Mouse (Mus musculus) effector memory CD4-positive, alpha-beta T cell, adult 5 months (primary cell): Measurements from ENCODE around the gene Ctsf. TPM values are rescaled to one million over a fixed set of nuclear protein-coding genes. Genes with fewer than 3 reads are reported as not detected.

Experiments
- polyA plus RNA-seq: library from polyadenylated mRNA; unstranded; fragments of 100-300 nt; shearing (Covaris generic); gene quantifications from one replicate; pipeline ENCODE4 v1.2.1, GENCODE M21; 2017

The Ctsf gene
- polyA plus RNA-seq: 8.5 TPM

DNA sequence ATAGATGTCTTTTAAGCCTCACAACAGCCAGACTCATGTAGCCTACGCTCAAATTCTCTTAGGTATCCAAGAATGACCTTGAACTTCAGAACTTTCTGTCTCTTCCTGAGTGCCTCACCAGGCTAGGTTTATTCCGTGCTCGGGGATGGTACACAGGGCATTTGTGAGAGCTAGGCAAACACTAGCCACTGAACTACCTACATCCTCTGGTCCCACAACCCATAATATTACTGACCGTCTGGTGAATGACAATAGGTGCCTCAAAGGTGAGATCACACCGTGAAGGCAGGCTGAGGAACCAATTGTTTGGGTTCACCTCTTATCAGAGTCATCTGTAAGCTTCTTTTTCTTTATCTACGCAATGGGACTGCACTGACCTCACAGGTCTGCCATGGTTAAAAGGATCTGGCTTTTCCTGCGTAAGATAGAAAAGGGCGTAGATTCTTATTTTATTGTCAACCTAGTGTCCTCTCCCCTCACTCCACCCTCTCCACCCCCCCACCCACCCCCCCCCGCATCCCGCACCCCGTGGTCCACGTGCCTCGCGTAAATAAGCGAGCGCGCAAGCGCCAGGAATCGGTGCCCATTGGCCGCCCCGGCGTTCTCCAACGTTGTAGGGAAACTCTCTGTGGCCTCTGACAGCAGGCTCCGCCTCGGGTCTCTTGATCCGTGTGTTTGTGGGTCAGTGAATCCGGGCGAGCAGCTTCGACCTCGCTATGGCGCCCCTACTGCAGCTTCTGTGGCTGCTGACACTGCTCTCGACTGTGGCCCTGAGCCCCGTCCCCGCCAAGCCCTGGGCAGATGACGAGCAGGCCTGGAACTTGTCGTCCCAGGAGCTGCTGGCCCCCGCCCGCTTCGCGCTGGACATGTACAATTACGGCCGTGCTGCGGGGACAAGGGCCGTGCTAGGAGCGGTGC lies at the start of gene Ctsf:
Gene Ctsf, plus strand, starts transcription at position 579 of the 918 bp plus-strand sequence.

DNA sequence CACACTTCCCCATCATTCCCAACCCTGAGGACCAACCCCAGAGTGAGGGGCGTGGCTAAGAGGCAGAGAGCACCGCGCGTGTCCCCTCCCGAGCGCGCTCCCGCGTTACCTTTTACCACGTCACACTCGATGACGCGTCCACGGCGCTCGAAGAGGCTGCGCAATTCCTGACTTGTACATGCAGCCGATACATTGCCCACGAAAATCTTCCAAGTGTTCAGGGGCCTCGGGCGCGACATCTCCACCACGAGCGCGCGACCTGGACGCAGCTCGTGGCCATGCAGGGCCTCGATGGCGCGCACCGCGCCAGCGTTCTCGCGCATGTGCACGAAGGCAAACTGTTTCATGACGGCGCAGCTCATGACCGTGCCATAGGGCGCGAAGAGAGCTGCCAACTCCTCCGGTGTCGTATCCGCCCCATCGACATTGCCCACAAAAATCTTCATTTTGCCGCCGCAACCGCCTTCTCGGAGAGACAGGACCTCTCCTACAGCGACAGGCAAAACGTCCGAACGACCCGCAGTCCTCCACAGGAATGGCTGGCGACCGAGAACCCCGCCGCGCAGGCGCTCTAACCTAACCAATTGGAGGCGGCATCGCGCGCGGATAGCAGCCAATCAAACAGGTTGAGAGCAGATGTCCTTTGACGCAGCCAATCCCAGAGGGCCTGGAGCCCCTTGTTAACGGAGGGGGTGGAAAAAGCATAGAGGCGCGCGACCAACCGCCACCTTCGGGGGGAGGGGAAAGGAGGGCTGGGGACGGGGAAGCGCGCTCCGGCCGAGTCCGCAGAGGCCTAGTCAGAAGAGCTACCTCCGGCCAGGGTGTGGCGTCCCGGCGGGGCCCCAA lies 43.6 kb upstream of the Ctsf start, which contains the start of the genes Gm21992 and Rbm14:
Gene Gm21992, minus strand, starts transcription at position 550 of the 846 bp plus-strand sequence.
Gene Rbm14, minus strand, starts transcription at position 572 of the 846 bp plus-strand sequence.

DNA sequence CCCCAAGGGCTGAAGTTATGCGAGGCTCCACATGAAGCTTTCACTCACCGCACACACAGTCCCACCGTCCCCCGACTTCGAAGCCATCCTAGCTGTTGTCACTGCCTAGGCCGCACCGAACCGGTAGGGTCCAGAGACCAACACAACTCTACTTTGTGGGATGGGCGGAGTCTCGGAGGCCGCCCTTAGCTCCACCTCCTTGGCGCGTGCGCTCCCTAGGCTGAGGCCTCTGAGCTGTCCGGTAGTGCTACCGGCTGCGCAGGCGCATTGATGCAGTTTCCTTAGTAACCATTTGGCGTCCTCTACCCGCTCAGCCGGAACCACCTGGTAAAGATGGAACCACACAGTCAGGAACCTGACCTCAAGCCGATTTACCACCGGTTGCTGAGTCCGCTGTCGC lies 15.8 kb upstream of the Ctsf start, which contains the start of the genes Ccs and Ccdc87:
Gene Ccs, minus strand, starts transcription at position 184 of the 400 bp plus-strand sequence.
Gene Ccdc87, plus strand, starts transcription at position 218 of the 400 bp plus-strand sequence.

DNA sequence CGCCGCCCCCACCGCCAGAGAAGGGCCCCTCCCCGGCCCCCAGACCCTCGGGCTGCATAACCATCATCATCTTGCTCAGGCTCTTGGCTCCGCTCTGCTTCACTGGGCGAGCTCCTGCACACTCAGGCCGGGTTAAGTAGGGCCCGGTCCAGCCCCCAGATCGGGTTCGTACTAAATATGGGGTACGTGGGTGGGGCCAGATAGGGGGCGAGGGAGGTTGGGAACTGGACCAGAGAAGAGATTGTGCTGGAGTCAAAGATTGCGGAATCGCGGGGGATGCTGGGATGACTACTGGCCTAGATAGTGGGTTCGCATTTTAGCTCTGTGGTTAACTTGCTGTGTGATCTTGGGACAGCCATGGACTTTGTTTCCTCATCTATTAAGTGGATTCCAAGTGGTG lies 22.9 kb downstream of the Ctsf start, which contains the start of gene Actn3:
Gene Actn3, minus strand, starts transcription at position 125 of the 400 bp plus-strand sequence.

DNA sequence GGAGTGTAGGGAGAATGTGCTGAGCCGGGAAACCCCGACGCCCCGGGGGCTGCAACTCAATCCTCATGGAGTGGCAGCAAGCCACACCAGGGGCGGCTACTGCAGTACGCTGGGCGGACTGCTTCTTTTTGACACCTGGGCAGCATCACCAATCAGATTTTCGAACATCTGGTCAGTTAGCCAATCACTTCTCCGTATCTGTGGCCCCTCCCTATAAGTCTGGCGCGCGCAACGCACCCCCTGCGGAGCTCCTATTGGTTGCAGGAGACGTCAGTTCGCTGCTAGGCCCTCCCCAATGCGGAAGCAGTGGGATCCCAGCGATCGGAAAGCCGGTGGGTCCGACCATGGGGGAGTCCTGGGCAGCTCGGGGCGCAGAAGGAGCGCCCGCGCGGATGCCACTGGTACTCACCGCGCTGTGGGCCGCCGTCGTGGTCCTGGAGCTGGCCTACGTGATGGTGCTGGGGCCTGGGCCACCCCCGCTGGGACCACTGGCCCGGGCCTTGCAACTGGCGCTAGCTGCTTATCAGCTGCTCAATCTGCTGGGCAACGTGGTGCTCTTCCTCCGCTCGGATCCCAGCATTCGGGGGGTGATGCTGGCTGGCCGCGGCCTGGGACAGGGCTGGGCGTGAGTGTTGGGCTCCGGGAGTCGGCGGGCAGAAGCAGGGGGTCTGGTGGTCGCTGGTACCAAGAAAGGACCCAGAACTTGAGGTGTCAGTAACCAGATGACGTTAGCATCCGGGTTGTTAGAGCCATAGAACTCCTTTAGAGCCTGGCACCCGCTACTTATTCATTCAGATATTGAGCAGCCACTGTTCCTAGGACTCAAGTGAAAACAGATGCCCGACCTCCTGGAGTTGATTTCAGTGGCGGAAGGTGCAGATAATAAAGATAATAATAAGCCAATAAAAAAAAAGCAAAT lies 23.7 kb downstream of the Ctsf start, which contains the start of gene Zdhhc24:
Gene Zdhhc24, plus strand, starts transcription at position 264 of the 919 bp plus-strand sequence.

DNA sequence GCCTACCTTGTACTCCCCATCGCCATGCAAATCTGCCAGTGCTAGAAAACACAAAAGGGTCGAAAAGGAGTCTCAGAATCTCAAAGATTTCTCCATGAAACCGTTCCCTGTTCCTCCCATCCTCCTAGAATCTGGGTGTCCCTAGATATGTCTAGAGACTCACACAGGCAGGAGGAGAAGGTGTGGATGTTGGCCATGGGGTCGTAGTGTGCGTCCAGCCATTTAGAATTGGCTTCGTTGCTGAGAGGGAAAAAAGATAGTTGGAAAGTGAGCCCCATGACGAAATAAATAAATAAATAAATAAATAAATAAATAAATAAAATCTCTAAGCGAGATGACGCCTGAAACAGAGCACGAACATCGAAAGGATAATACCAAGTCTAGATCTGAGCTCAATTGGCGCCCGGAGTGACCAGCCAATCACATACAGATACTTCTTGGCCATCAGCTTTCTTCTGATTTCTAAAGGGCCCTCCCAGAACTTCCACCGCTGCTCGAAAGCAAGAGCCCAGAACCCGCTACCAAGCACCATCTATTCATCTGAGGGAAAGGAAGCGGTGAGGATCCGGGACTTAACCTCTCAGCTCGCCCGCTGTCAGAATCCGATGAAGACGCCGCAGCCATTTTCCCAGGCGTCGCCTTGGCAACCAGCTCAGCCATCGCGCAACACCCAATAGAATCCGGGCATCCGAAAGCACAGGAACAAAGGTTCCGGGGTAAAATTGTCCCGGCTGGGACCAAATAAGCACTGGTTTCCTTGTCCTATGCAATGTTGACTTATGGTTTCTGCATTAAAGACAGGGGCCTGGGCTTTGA lies 51.3 kb downstream of the Ctsf start, which contains the start of gene Bbs1:
Gene Bbs1, minus strand, starts transcription at position 650 of the 816 bp plus-strand sequence.

Other genes starting within 250 kb of the Ctsf start
- 0.76 TPM for gene Lrfn4, start 239.5 kb upstream of the Ctsf start, polyA plus RNA-seq
- gene Rce1, start 229.5 kb upstream of the Ctsf start, polyA plus RNA-seq: 74.6 TPM
- 0.17 TPM for gene Gm960, start 156.5 kb upstream of the Ctsf start, polyA plus RNA-seq
- gene Sptbn2, start 144.0 kb upstream of the Ctsf start, polyA plus RNA-seq: 0.34 TPM
- gene Rbm4b, start 98.6 kb upstream of the Ctsf start, polyA plus RNA-seq: 58.9 TPM
- gene Rbm4, start 61.2 kb upstream of the Ctsf start, polyA plus RNA-seq: 44.4 TPM
- gene Gm21992, start 43.5 kb upstream of the Ctsf start, polyA plus RNA-seq: 19.3 TPM
- gene Rbm14, start 43.5 kb upstream of the Ctsf start, polyA plus RNA-seq: 78.0 TPM
- 30.5 TPM for gene Ccs, start 15.8 kb upstream of the Ctsf start, polyA plus RNA-seq
- 0.11 TPM for gene Ccdc87, start 15.8 kb upstream of the Ctsf start, polyA plus RNA-seq
- not detected for gene Actn3, start 22.8 kb downstream of the Ctsf start, polyA plus RNA-seq
- 3.8 TPM for gene Zdhhc24, start 23.5 kb downstream of the Ctsf start, polyA plus RNA-seq
- 0.37 TPM for gene Bbs1, start 51.5 kb downstream of the Ctsf start, polyA plus RNA-seq
- 59.5 TPM for gene Dpp3, start 73.2 kb downstream of the Ctsf start, polyA plus RNA-seq
- 1.1 TPM for gene Peli3, start 88.0 kb downstream of the Ctsf start, polyA plus RNA-seq
- gene Mrpl11, start 107.0 kb downstream of the Ctsf start, polyA plus RNA-seq: 37.5 TPM
- not detected for gene Npas4, start 135.2 kb downstream of the Ctsf start, polyA plus RNA-seq
- gene Slc29a2, start 168.7 kb downstream of the Ctsf start, polyA plus RNA-seq: 2.2 TPM
- 3.6 TPM for gene B4gat1, start 183.7 kb downstream of the Ctsf start, polyA plus RNA-seq
- 2.4 TPM for gene AC124502.3, start 183.8 kb downstream of the Ctsf start, polyA plus RNA-seq
- 84.9 TPM for gene Brms1, start 186.2 kb downstream of the Ctsf start, polyA plus RNA-seq
- gene Rin1, start 195.4 kb downstream of the Ctsf start, polyA plus RNA-seq: 0.35 TPM
- gene Cd248, start 212.9 kb downstream of the Ctsf start, polyA plus RNA-seq: not detected
- gene Tmem151a, start 230.4 kb downstream of the Ctsf start, polyA plus RNA-seq: 0.57 TPM
- gene Yif1a, start 233.4 kb downstream of the Ctsf start, polyA plus RNA-seq: 28.5 TPM
- gene Cnih2, start 243.4 kb downstream of the Ctsf start, polyA plus RNA-seq: 0.87 TPM